Mouse (Mus musculus): ENCODE measurements at regions not wholly inside any gene's neighbourhood (a gene's known extent, or its start where the extent isn't known, plus 50 kb on each side); places are given as distances from the start of the nearest gene placed in this dataset.
A peak's percentile ranks its signal among the peaks of the same experiment; 100 is the strongest.
"Not testable (repeated sequence)": the region's sequence is repeated elsewhere in the genome, so short reads cannot be mapped to it uniquely, and the experiment has no call there.

DNA sequence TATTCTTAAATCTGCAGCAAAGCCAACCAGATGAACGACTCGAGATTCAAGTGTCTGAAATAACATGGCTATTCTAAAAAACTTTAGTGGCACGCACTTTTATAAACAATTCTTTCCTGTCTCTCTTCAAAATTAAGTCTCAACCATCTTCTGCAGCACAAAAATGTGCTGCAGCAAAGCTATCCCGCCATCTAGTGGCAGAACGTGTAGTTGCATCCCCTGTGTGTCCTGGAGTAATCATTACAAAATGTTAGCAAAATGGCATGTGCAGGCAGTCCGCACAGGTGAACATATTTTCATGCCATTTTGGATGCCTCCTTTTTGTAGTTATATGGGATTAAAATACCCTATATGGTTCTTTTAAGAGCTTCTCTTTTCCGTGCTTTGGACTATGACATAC is 293.1 kb upstream of the Slc7a14 start:
- Histone ChIP-seq H3K4me2 (replicated peaks; ENCODE audit: low read depth) (no peak overlapping the region), H3K4me1 (replicated peaks; ENCODE audit: control insufficient read depth, insufficient read depth, low read length) (no peaks in the 10 kb centered on the region), H3K27ac (ENCODE audit: low read depth, low read length) (no peak overlapping the region), H3K27me3 (replicated peaks; ENCODE audit: control insufficient read depth, insufficient read depth, low read length) (no peaks in the 10 kb centered on the region), H3K9ac (ENCODE audit: low read depth, low read length) (no peak overlapping the region), H3K36me3 (ENCODE audit: control insufficient read depth, insufficient read depth) (no peaks in the 10 kb centered on the region), H3K9me3 (ENCODE audit: control insufficient read depth) (no peaks in the 10 kb centered on the region), H3K4me3 (ENCODE audit: low read depth, low read length) (no peak overlapping the region)
- no peak for ATAC-seq
- TF ChIP-seq CTCF (IDR thresholded peaks at IDR 0.05; ENCODE audit: low read depth) = peak; percentile 91
- WGBS = 19% methylated on average over 7 of the region's 7 CpGs

- H3K27ac ChIP-seq (ENCODE audit: low read depth, low read length); H3K27me3 ChIP-seq (replicated peaks; ENCODE audit: control insufficient read depth, insufficient read depth, low read length); H3K9me3 ChIP-seq (ENCODE audit: control insufficient read depth); H3K4me2 ChIP-seq (replicated peaks; ENCODE audit: low read depth); H3K4me1 ChIP-seq (replicated peaks; ENCODE audit: control insufficient read depth, insufficient read depth, low read length); H3K36me3 ChIP-seq (ENCODE audit: control insufficient read depth, insufficient read depth); H3K9ac ChIP-seq (ENCODE audit: low read depth, low read length); ATAC-seq; H3K4me3 ChIP-seq (ENCODE audit: low read depth, low read length): not testable (repeated sequence)
- WGBS = 55% methylated on average over 4 of the region's 4 CpGs
Measured at GRCm38 (mm10) chr3:31596581-31596980, 286.4 kb upstream of the Slc7a14 start.

GRCm38 (mm10) chr3:31585971-31586370 is 275.8 kb upstream of the Slc7a14 start:
- no peaks in the 10 kb centered on the region for H3K9me3 ChIP-seq (ENCODE audit: control insufficient read depth)
- no peaks in the 10 kb centered on the region for H3K27me3 ChIP-seq (replicated peaks; ENCODE audit: control insufficient read depth, insufficient read depth, low read length)
- H3K36me3 ChIP-seq (ENCODE audit: control insufficient read depth, insufficient read depth) = no peaks in the 10 kb centered on the region
- no peaks in the 10 kb centered on the region for H3K4me1 ChIP-seq (replicated peaks; ENCODE audit: control insufficient read depth, insufficient read depth, low read length)
- H3K27ac ChIP-seq (ENCODE audit: low read depth, low read length) = no peak overlapping the region
- H3K9ac ChIP-seq (ENCODE audit: low read depth, low read length) = no peak overlapping the region
- no peak for ATAC-seq
- no peak overlapping the region for H3K4me3 ChIP-seq (ENCODE audit: low read depth, low read length)
- H3K4me2 ChIP-seq (replicated peaks; ENCODE audit: low read depth) = no peak overlapping the region
- TF ChIP-seq CTCF (IDR thresholded peaks at IDR 0.05; ENCODE audit: low read depth) = peak; percentile 16; the same call in 1 of the 2 replicates
- WGBS = 74% methylated on average over 2 of the region's 2 CpGs

DNA sequence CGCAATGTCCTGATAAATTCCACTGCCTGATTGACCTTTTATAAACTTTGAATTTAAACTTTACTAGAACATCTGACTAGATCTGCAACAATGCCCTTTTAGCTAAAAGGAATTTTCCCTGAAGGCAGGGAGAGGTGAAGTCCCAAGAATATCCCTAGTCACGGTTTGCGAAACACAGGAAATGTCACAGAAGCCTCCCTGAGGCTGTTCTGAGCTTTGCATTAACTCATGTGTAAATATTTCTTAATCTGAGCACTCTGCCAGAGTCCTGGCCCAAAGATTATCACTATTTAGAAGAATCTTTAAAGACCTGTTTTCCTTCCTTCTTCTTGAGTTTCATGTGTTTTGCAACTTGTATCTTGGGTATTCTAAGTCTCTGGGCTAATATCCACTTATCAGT is 263.7 kb upstream of the Slc7a14 start:
- no peak overlapping the region for H3K27ac ChIP-seq (ENCODE audit: low read depth, low read length)
- no peaks in the 10 kb centered on the region for H3K36me3 ChIP-seq (ENCODE audit: control insufficient read depth, insufficient read depth)
- H3K9me3 ChIP-seq (ENCODE audit: control insufficient read depth) = no peaks in the 10 kb centered on the region
- no peaks in the 10 kb centered on the region for H3K27me3 ChIP-seq (replicated peaks; ENCODE audit: control insufficient read depth, insufficient read depth, low read length)
- 91% methylated on average over 3 of the region's 3 CpGs for WGBS
- no peaks in the 10 kb centered on the region for H3K4me1 ChIP-seq (replicated peaks; ENCODE audit: control insufficient read depth, insufficient read depth, low read length)
- H3K9ac ChIP-seq (ENCODE audit: low read depth, low read length) = no peak overlapping the region
- H3K4me2 ChIP-seq (replicated peaks; ENCODE audit: low read depth) = no peak overlapping the region
- ATAC-seq = no peak
- no peak for TF ChIP-seq CTCF (IDR thresholded peaks at IDR 0.05; ENCODE audit: low read depth)
- H3K4me3 ChIP-seq (ENCODE audit: low read depth, low read length) = no peak overlapping the region
